Mouse (Mus musculus): ENCODE results near the gene Cnih1. TPM values are rescaled to one million over a fixed set of nuclear protein-coding genes. Genes with fewer than 3 reads are reported as not detected.

Gene Cnih1
- polyA plus RNA-seq, 1 experiment from 2014 or later = 137 TPM

DNA sequence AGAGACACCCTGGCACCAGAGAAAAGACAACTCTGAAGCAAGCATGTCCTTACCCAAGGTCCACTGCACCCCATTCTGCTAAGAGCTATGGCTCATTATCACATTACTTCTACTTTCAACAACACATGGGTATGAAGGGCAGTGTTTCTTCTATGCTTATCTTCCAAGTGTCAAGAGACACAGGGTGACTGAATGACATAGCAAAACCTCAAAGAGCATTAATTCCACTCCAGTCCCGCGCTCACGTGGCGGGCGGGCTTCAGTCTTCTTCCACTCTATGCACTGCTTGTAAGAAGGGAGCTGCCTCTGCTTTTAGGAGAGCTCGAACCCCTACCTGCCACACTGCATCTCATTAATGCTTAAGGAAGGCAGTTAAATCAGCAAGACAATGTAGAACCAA is 27.4 kb upstream of the Cnih1 start:
- no peak overlapping the region for H3K27ac ChIP-seq (ENCODE audit: low read length)
- H3K4me2 ChIP-seq (replicated peaks; ENCODE audit: low read depth, low read length) = no peak overlapping the region
- TF ChIP-seq EP300 (IDR thresholded peaks at IDR 0.05) (no peak), CTCF (IDR thresholded peaks at IDR 0.05) (no peak)
- ATAC-seq (no peak), DNase-seq (ENCODE audit: low spot score) (no peak)
- WGBS = 90% methylated on average over 6 of the region's 6 CpGs
- H3K9me3 ChIP-seq (ENCODE audit: low read length) = no peaks in the 10 kb centered on the region
- peaks cover 4% of the 10 kb centered on the region; the same call in 1 of the 2 replicates for H3K4me1 ChIP-seq (ENCODE audit: insufficient read depth, low read depth, low read length)
- H3K36me3 ChIP-seq (ENCODE audit: insufficient read depth, low read length) = peaks cover 7% of the 10 kb centered on the region; the same call in 1 of the 2 replicates
- H3K27me3 ChIP-seq (replicated peaks; ENCODE audit: insufficient read depth, low read length) = no peaks in the 10 kb centered on the region
- no peak overlapping the region for H3K4me3 ChIP-seq (ENCODE audit: low read depth, low read length)
- no peak overlapping the region for H3K9ac ChIP-seq (replicated peaks; ENCODE audit: low read depth)

DNA sequence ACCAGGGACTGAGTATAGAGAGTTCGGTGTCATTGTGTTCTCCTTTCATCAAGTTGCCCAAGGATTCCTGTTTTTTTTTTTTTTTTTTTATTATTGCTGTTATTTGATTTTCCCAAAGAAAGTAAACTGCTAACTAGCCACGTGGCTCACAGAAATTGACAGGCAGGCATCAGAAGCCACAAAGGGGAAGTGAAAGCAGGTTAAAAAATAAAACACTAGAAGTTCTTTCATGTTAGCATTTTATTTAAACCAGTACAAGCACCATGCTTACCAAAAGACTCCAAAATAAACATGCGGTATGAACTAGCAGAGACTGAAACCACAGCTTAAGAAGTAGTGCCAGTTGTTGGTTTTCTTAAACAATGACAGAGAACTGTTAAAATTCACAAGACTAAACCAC is 19.7 kb upstream of the Cnih1 start:
- Histone ChIP-seq H3K27me3 (replicated peaks; ENCODE audit: insufficient read depth, low read length) (no peaks in the 10 kb centered on the region), H3K36me3 (ENCODE audit: insufficient read depth, low read length) (peaks cover 7% of the 10 kb centered on the region), H3K4me2 (replicated peaks; ENCODE audit: low read depth, low read length) (no peak overlapping the region), H3K9me3 (ENCODE audit: low read length) (no peaks in the 10 kb centered on the region), H3K4me3 (ENCODE audit: low read depth, low read length) (no peak overlapping the region), H3K27ac (ENCODE audit: low read length) (no peak overlapping the region), H3K4me1 (ENCODE audit: insufficient read depth, low read depth, low read length) (no peaks in the 10 kb centered on the region), H3K9ac (replicated peaks; ENCODE audit: low read depth) (no peak overlapping the region)
- TF ChIP-seq CTCF (IDR thresholded peaks at IDR 0.05) (no peak), EP300 (IDR thresholded peaks at IDR 0.05) (no peak)
- 75% methylated on average over 3 of the region's 3 CpGs for WGBS
- DNase-seq (ENCODE audit: low spot score) = no peak
- ATAC-seq = no peak

GRCm38 (mm10) chr14:46806186-46806585 is 18.0 kb upstream of the Cnih1 start:
- no peak for DNase-seq (ENCODE audit: low spot score)
- H3K4me2 ChIP-seq (replicated peaks; ENCODE audit: low read depth, low read length) = no peak overlapping the region
- 77% methylated on average over 5 of the region's 5 CpGs for WGBS
- no peak overlapping the region for H3K27ac ChIP-seq (ENCODE audit: low read length)
- ATAC-seq = no peak
- no peaks in the 10 kb centered on the region for H3K9me3 ChIP-seq (ENCODE audit: low read length)
- no peaks in the 10 kb centered on the region for H3K4me1 ChIP-seq (ENCODE audit: insufficient read depth, low read depth, low read length)
- H3K36me3 ChIP-seq (ENCODE audit: insufficient read depth, low read length) = peaks cover 7% of the 10 kb centered on the region; the same call in 1 of the 2 replicates
- no peak overlapping the region for H3K9ac ChIP-seq (replicated peaks; ENCODE audit: low read depth)
- no peak overlapping the region for H3K4me3 ChIP-seq (ENCODE audit: low read depth, low read length)
- no peaks in the 10 kb centered on the region for H3K27me3 ChIP-seq (replicated peaks; ENCODE audit: insufficient read depth, low read length)
- TF ChIP-seq CTCF (IDR thresholded peaks at IDR 0.05) (no peak), EP300 (IDR thresholded peaks at IDR 0.05) (no peak)

DNA sequence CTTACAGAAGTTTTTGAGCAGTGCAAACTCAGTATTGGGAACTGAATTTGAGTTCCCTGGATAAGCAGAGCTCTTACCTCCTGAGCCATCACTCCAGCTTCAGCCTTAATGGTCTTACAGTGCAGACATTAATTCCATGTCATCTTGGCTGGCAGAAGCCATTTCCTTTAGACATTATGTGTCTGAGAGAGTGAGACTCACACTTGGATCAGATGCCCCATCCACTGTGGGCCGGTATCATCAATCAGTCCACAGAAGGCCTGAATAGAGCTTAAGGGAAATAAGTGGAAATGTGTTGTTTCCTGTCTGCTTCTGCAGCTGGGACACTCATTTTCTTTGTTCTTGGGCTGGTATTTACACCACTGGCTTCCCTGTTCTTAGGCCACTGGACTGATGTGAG is 15.6 kb upstream of the Cnih1 start:
- no peak overlapping the region for H3K4me3 ChIP-seq (ENCODE audit: low read depth, low read length)
- WGBS = 75% methylated on average over 1 of the region's 1 CpGs
- H3K9ac ChIP-seq (replicated peaks; ENCODE audit: low read depth) = no peak overlapping the region
- DNase-seq (ENCODE audit: low spot score) (no peak), ATAC-seq (peak; percentile 62)
- no peak for TF ChIP-seq CTCF (IDR thresholded peaks at IDR 0.05)
- TF ChIP-seq EP300 (IDR thresholded peaks at IDR 0.05) = no peak
- H3K4me1 ChIP-seq (ENCODE audit: insufficient read depth, low read depth, low read length) = no peaks in the 10 kb centered on the region
- no peaks in the 10 kb centered on the region for H3K36me3 ChIP-seq (ENCODE audit: insufficient read depth, low read length)
- H3K27me3 ChIP-seq (replicated peaks; ENCODE audit: insufficient read depth, low read length) = no peaks in the 10 kb centered on the region
- H3K9me3 ChIP-seq (ENCODE audit: low read length) = no peaks in the 10 kb centered on the region
- no peak overlapping the region for H3K27ac ChIP-seq (ENCODE audit: low read length)
- no peak overlapping the region for H3K4me2 ChIP-seq (replicated peaks; ENCODE audit: low read depth, low read length)

- H3K9ac ChIP-seq (replicated peaks; ENCODE audit: low read depth) = no peak overlapping the region
- TF ChIP-seq EP300 (IDR thresholded peaks at IDR 0.05) = no peak
- TF ChIP-seq CTCF (IDR thresholded peaks at IDR 0.05) = no peak
- ATAC-seq (no peak), DNase-seq (ENCODE audit: low spot score) (no peak)
- no peak overlapping the region for H3K27ac ChIP-seq (ENCODE audit: low read length)
- no peak overlapping the region for H3K4me2 ChIP-seq (replicated peaks; ENCODE audit: low read depth, low read length)
- 62% methylated on average over 4 of the region's 4 CpGs for WGBS
- H3K36me3 ChIP-seq (ENCODE audit: insufficient read depth, low read length) = no peaks in the 10 kb centered on the region
- no peak overlapping the region for H3K4me3 ChIP-seq (ENCODE audit: low read depth, low read length)
- no peaks in the 10 kb centered on the region for H3K4me1 ChIP-seq (ENCODE audit: insufficient read depth, low read depth, low read length)
- no peaks in the 10 kb centered on the region for H3K9me3 ChIP-seq (ENCODE audit: low read length)
- H3K27me3 ChIP-seq (replicated peaks; ENCODE audit: insufficient read depth, low read length) = no peaks in the 10 kb centered on the region
These were observed 15.0 kb upstream of the Cnih1 start for GRCm38 (mm10) chr14:46803259-46803658.

- Histone ChIP-seq H3K9ac (replicated peaks; ENCODE audit: low read depth) (no peak overlapping the region), H3K4me1 (ENCODE audit: insufficient read depth, low read depth, low read length) (no peaks in the 10 kb centered on the region), H3K4me3 (ENCODE audit: low read depth, low read length) (no peak overlapping the region), H3K4me2 (replicated peaks; ENCODE audit: low read depth, low read length) (no peak overlapping the region), H3K27ac (ENCODE audit: low read length) (no peak overlapping the region), H3K36me3 (ENCODE audit: insufficient read depth, low read length) (no peaks in the 10 kb centered on the region), H3K9me3 (ENCODE audit: low read length) (no peaks in the 10 kb centered on the region), H3K27me3 (replicated peaks; ENCODE audit: insufficient read depth, low read length) (no peaks in the 10 kb centered on the region)
- DNase-seq (ENCODE audit: low spot score) (peak; percentile 46), ATAC-seq (0 out of 2 replicates have a peak, but pooled peaks have one; percentile 32)
- TF ChIP-seq EP300 (IDR thresholded peaks at IDR 0.05) = no peak
- 61% methylated on average over 3 of the region's 3 CpGs for WGBS
These were observed 12.6 kb upstream of the Cnih1 start for GRCm38 (mm10) chr14:46800684-46801345.
